ENCODE assay signal across 28 mouse cellular contexts in genomic region chr15:67557304-67557703, GRCm38 (mm10).
"Had no signal": no experiment of that assay in that cellular context is flagged by ENCODE, and none has a peak within 500 bp of the region (broad histone marks: within the 10 kb centered on the region; RNA-seq: fewer than 3 reads in every experiment).

No protein-coding gene starts in this region.

- H3K9ac ChIP-seq: embryonic facial prominence, embryonic 12.5 days; embryonic facial prominence, embryonic 13.5 days; embryonic facial prominence, embryonic 15.5 days; forebrain, embryonic 12.5 days; forebrain, embryonic 13.5 days; forebrain, embryonic 15.5 days; forebrain, postnatal 0 days had no signal

- H3K27me3 ChIP-seq: embryonic facial prominence, embryonic 12.5 days; embryonic facial prominence, embryonic 13.5 days; embryonic facial prominence, embryonic 15.5 days; forebrain, embryonic 12.5 days; forebrain, embryonic 13.5 days; forebrain, embryonic 15.5 days had no signal

- H3K4me1 ChIP-seq: embryonic facial prominence, embryonic 10.5 days; embryonic facial prominence, embryonic 12.5 days; embryonic facial prominence, embryonic 13.5 days; embryonic facial prominence, embryonic 15.5 days; forebrain, embryonic 12.5 days; forebrain, embryonic 13.5 days; forebrain, embryonic 15.5 days; heart, embryonic 10.5 days had no signal

- DNase-seq: cerebellum, adult 9-11 months; cerebellum, postnatal 10 days; cerebellum, postnatal 14 days; cerebellum, postnatal 25 days; cerebellum, postnatal 36 days; embryo, embryonic 11 days; forebrain, postnatal 0 days; gastrocnemius, adult 2 months; gastrocnemius, postnatal 10 days; gastrocnemius, postnatal 14 days; gastrocnemius, postnatal 25 days; gastrocnemius, postnatal 36 days; heart, adult 11 months; heart, adult 18-20 months; heart, adult 2 months had no signal

- H3K4me2 ChIP-seq: embryonic facial prominence, embryonic 12.5 days; embryonic facial prominence, embryonic 13.5 days; embryonic facial prominence, embryonic 15.5 days; forebrain, embryonic 12.5 days; forebrain, embryonic 13.5 days; forebrain, embryonic 15.5 days; heart, embryonic 11.5 days had no signal

- ATAC-seq: forebrain, embryonic 13.5 days; forebrain, embryonic 14.5 days; forebrain, embryonic 15.5 days; forebrain, embryonic 16.5 days; forebrain, postnatal 0 days had no signal

- H3K9me3 ChIP-seq: embryonic facial prominence, embryonic 10.5 days; embryonic facial prominence, embryonic 12.5 days; embryonic facial prominence, embryonic 13.5 days; embryonic facial prominence, embryonic 15.5 days; forebrain, embryonic 10.5 days; forebrain, embryonic 12.5 days; forebrain, embryonic 13.5 days; forebrain, embryonic 15.5 days; heart, embryonic 10.5 days had no signal

- H3K27ac ChIP-seq: embryonic facial prominence, embryonic 10.5 days; embryonic facial prominence, embryonic 12.5 days; embryonic facial prominence, embryonic 13.5 days; embryonic facial prominence, embryonic 15.5 days; forebrain, embryonic 10.5 days; forebrain, embryonic 12.5 days; forebrain, embryonic 13.5 days; forebrain, embryonic 15.5 days; gastrocnemius, adult 2 months; heart, adult 2 months; heart, embryonic 10.5 days had no signal

- H3K4me3 ChIP-seq: embryonic facial prominence, embryonic 10.5 days; embryonic facial prominence, embryonic 12.5 days; embryonic facial prominence, embryonic 13.5 days; embryonic facial prominence, embryonic 15.5 days; erythroblast, embryonic 14.5 days; forebrain, embryonic 10.5 days; forebrain, embryonic 12.5 days; forebrain, embryonic 13.5 days; forebrain, embryonic 15.5 days; gastrocnemius, adult 2 months; heart, adult 2 months; heart, embryonic 10.5 days had no signal

- H3K36me3 ChIP-seq: embryonic facial prominence, embryonic 10.5 days; embryonic facial prominence, embryonic 12.5 days; embryonic facial prominence, embryonic 13.5 days; embryonic facial prominence, embryonic 15.5 days; forebrain, embryonic 10.5 days; forebrain, embryonic 12.5 days; forebrain, embryonic 15.5 days; heart, embryonic 10.5 days had no signal
